Mouse (Mus musculus) testis, adult 10 weeks (tissue): ENCODE data around the gene Aadac. TPM values are rescaled to one million over a fixed set of nuclear protein-coding genes. Genes with fewer than 3 reads are reported as not detected.

Source experiments
- polyA plus RNA-seq: library from polyadenylated mRNA; stranded (reverse); fragments of 350-450 nt; fragmentation: Illumina TruSeq; extraction: RNeasy Lipid Tissue Mini Kit (QIAGEN cat#74804); gene quantifications from one replicate; pipeline ENCODE4 v1.2.3, GENCODE M21; 2014; ENCODE audit warnings: low read depth, low replicate concordance

Aadac gene
- 0.27 TPM for polyA plus RNA-seq

GRCm38 (mm10) chr3:60025417-60025816 lies at the start of gene Aadac:
TSS of gene Aadac (plus strand) at chr3:60025717.

GRCm38 (mm10) chr3:60006443-60006842 lies 19.1 kb upstream of the Aadac start, which contains the start of gene Aadacl2:
TSS of gene Aadacl2 (plus strand) at chr3:60006743.

GRCm38 (mm10) chr3:60081648-60082047 lies 56.1 kb downstream of the Aadac start, which contains the start of gene Sucnr1:
TSS of gene Sucnr1 (plus strand) at chr3:60081869.

Other genes starting within 250 kb of the Aadac start
- gene Gm8298, start 164.7 kb upstream of the Aadac start, polyA plus RNA-seq = not detected
- not detected for gene C130079G13Rik, start 100.5 kb upstream of the Aadac start, polyA plus RNA-seq
- gene Aadacl2, start 19.0 kb upstream of the Aadac start, polyA plus RNA-seq = not detected
- gene Sucnr1, start 56.2 kb downstream of the Aadac start, polyA plus RNA-seq = 0.25 TPM